Mouse (Mus musculus): ENCODE measurements around the gene Arhgap10.
"Not testable (repeated sequence)": the region's sequence is repeated elsewhere in the genome, so short reads cannot be mapped to it uniquely, and the experiment has no call there.

The Arhgap10 gene

GRCm38 (mm10) chr8:77343335-77343734 is 174.4 kb downstream of the Arhgap10 start:
- no peak for DNase-seq (ENCODE audit: low spot score)

DNA sequence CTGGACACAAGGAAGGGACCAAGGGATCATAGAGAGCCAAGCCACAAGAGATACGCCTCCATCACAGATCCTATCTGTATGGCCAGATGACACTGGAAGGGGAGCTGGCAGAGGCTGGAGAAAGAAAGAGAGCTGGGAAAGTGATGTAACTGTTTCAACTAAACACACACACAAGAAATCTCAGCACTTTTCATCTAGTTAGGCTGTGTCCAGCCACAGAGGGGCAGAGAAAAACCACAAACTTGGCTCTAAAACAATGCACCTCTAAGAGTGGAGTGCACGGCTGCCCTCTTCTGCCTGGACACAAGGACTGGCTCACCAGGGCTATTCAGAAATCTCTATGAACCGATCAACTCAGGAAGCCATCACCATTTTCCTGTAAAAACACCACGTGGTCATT is 175.6 kb downstream of the Arhgap10 start:
- DNase-seq (ENCODE audit: low spot score) = no peak

DNA sequence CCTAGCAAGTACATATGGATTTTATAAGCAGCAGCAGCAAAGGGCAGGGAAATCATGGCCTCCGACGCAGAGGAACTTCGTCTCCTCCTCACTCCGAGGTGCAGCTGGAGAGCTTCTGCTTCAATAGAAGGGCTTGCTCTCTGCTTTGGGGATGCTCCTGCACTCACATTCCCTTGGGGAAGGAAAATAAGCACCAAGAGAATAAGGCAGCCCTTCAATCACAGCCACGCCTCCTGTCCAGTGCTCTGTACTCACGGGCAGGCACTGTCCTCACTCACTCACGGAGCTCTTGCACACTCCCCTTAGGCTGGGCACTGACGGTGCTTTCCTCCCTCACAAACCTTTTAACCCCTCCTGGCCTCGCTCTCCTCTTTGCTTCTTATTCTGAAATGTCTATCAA is 176.4 kb downstream of the Arhgap10 start:
- no peak for DNase-seq (ENCODE audit: low spot score)

DNA sequence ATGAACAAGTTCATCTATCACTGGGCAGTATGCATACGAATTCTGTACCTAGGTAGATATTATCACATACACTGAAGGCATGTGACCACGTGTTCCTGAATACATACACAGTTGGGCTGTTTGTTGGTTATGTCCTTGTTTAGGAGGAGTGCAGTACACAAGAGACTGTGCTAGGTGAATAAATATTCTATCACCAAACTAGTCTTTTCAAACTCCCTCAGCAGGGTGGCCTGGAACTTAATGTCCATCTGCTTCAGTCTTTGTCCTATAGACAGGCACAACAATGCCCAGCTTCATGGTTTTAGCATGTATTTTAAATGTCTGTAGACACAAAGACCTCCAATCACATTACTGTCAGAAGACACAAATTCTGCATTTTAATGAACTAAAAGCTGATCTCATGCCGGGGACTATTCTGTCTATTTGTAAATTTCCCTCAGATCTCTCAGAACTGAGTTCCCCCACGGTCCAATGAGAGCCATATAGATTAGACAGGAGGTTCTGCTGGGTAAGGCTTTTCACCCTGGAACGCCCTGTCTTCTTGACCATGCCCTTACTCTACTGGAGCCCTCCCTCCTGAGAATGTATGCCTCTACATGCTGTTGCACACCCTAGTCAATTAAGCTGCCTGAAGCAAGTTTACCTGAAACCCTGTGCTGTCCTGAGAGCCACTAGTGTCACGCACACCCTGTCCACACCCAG is 177.6 kb downstream of the Arhgap10 start:
- no peak for DNase-seq (ENCODE audit: low spot score)

- DNase-seq (ENCODE audit: low spot score) = no peak
Measured at GRCm38 (mm10) chr8:77337272-77337671, 180.5 kb downstream of the Arhgap10 start.

GRCm38 (mm10) chr8:77331180-77331579 is 186.6 kb downstream of the Arhgap10 start:
- no peak for DNase-seq (ENCODE audit: low spot score)

DNA sequence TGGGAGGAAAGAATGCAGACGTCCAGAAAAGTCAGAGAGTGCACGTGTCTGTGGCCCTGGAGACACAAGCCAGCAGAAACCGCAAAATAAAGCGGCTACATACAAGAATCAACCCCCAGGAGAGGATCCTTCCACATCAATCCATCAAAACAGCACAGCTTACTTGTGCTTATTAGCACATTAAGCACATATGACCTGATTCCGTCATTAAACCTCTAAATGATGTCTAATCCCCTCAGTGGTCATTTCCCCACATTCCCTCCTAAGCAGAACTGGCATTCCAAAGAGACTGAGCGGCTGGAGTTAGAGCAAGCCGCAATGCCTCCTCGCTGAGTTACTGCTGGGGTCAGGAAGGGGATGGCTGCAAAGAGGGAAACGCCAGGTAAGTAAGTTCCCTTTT is 187.4 kb downstream of the Arhgap10 start:
- DNase-seq (ENCODE audit: low spot score) = no peak

DNA sequence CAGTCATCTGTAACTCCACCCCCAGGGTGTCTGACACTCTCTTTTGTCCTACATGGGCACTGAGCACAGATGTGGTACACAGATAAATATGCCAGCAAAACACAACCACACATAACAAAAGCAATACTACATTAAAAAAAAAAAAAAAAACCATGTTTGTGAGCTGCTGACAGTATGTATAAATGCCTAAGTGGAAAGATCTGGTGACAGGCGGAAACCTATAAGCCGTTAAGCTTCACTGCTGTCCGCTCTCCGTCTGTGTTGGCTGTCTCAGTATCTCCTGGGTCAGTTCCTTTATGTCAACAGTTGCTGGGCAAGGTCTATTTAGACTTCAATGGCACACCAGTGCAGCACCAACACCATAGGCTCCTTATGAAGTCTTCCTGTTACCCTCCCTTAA is 188.0 kb downstream of the Arhgap10 start:
- no peak for DNase-seq (ENCODE audit: low spot score)

GRCm38 (mm10) chr8:77328473-77328872 is 189.3 kb downstream of the Arhgap10 start:
- DNase-seq (ENCODE audit: low spot score) = no peak

GRCm38 (mm10) chr8:77327326-77327725 is 190.4 kb downstream of the Arhgap10 start:
- DNase-seq (ENCODE audit: low spot score) = no peak

- not testable (repeated sequence) for DNase-seq (ENCODE audit: low spot score)
Measured at GRCm38 (mm10) chr8:77322727-77323126, 195.0 kb downstream of the Arhgap10 start.

- no peak for DNase-seq (ENCODE audit: low spot score)
Measured at GRCm38 (mm10) chr8:77321901-77322300, 195.9 kb downstream of the Arhgap10 start.

DNA sequence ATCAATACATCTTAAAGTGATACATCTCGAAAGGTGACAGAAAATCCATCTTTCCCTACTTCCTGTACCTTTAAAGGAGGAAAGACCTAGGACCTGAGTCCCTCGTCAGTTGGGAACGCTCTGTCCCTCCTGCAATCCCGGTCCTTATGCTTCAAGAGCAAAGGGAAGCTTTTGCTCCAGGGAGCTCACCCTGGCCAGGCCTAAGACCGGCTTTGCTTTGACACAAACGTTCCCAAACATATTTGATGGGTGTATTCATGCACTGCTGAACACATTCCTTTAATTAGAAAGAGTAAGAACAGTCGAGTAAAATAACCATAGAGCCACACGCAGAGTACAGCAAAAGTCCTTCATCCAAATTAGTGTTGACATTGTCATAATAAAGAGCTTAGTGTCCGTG is 199.2 kb downstream of the Arhgap10 start:
- DNase-seq (ENCODE audit: low spot score) = no peak

DNA sequence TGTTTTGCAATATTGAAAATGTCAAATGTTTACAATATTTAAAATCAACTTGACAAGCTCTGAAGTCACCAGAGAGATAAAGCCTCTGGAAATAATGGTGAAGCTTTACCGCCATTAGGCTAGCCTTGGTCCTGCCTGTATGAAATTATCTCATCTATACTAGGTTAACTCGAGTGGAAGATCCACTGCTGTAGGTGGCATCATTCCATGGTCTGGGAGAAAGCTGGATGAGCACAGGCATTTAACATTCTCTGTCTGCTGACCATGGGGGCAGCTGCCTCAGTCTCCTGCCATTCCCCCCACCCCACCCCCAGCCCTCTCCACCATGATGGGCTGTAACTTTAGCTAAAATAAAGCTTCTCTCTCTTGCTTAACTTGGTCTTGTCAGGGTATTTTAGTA is 200.0 kb downstream of the Arhgap10 start:
- DNase-seq (ENCODE audit: low spot score) = no peak

DNA sequence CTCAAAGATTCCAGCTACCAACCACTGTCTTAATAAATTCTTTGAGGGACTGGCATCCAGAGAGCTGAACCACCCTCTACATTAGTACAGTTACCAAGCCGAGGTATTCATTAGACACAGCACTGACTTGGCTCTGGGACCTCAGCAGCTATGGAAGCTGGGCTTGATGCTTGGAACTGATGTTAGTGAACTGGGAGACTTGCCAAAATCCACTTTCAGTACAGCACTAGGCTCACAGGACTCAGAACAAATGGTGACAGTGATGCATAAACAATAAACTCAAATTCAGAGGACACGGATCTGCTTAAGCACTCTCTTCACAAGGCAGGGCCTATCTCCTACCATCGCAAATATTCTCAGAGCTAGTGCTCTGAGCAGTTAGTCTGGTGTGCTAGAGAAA is 204.8 kb downstream of the Arhgap10 start:
- DNase-seq (ENCODE audit: low spot score) = no peak

DNA sequence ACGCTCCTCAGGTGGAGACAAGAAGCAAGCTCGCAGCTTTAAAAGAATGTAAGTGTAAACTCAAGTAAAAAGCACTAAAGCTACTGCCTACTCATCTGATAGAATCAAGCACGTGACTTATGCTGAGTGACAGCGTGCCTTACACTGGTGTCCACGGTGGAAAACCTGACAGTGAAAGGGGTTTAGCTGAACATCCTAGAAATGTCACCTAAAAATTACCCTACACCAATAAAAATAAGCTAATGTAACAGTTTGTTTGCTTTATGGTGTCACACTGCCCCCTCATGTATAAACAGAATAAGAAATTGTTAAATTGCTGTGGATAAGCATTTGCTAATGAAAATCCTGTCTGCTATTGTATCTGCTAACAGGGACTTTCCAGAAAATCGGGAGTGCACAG is 206.0 kb downstream of the Arhgap10 start:
- DNase-seq (ENCODE audit: low spot score) = no peak

DNA sequence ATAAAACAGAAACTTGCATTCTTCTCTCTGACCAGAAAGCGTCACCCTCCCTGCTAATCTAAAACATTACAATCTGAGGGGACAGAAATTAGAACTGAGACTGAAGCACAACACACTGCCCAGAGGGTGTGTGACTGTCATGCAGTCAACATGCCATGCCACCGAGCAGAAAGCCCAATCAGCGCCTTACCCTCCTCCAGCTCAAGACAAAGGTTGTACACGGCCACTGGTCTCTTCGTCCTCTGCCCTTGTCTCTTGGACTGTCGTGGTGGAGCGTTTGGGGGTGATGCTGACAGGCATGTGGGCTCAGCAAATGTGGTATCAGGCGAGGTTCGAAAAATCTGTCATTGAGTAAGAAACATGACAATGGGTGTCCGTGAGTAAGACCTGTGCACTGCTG is 207.2 kb downstream of the Arhgap10 start:
- DNase-seq (ENCODE audit: low spot score) = no peak

DNA sequence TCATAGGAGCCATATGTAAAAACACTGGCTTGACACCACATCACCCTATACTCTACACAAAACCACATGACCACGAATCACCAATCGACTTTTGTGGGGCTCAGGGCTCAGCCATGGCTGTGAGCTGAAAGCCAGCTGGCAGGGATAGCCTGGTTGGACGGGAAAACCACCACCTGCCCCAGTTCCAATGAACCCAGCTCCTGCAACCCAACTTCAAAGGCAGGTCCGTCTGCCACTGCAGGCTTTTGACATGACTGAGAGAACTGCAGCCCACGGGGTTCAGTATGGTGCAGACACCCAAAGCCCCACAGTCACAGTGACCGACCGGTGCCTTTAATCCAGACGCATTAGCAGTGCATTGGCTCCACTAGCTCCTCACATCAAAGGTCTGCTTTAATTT is 207.7 kb downstream of the Arhgap10 start:
- DNase-seq (ENCODE audit: low spot score) = no peak

DNA sequence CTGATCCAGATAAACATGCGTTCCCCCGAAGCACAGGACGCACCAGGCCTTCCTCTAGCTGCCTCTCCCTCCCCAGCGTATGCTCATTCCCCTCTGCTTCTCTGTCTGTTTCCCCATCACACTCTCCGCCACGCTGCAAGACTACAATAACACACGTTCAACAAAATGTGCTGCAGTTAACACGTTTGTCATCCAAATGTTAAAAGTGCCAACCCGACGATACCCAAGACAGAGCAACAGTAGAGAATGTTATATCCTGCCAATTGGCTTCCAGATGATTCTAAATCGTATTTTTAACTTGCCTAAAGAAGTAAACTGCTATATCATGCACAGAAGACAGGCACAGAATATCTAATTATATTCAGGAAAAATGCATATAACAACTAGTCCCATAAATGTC is 223.2 kb downstream of the Arhgap10 start:
- DNase-seq (ENCODE audit: low spot score) = no peak

DNA sequence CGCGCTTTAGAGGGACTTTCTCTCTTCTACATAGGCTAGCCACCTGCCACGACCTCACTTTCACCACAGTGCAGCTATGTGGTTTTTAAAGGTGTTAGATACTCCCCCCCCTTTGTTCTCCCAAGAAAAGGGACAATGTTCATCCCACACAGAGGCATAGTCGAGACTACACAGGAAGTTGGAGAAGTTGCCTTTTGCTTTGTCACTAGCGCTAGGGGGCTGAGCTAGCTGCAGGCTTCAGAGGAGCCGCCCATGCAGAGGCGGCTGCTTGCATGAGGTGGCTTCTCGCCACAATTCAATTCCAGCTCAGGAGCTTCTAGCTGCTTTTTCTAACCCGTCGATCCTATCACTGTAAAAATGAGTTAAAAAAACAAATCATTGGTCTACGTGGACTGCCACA is 225.1 kb downstream of the Arhgap10 start:
- DNase-seq (ENCODE audit: low spot score) = no peak

DNA sequence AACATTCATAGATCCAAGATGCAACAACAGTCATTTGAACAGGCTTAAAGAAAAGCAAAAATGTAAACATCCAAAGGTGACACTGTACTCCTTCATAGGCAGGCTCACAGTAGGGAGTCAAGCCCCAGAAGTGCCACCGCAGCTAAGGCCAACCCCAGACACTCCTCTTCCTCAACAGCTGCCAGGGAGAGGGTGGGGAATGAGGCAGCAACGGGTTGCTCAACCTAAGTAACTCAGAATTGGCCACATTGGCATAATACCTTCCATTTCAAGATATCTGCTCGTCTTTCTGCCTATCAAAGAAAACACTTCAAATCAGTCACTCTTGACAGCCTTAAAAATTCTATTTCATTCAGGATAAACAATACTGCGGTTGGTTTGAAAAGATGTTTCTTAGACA is 225.6 kb downstream of the Arhgap10 start:
- no peak for DNase-seq (ENCODE audit: low spot score)

- no peak for DNase-seq (ENCODE audit: low spot score)
Measured at GRCm38 (mm10) chr8:77288492-77288891, 229.3 kb downstream of the Arhgap10 start.

DNA sequence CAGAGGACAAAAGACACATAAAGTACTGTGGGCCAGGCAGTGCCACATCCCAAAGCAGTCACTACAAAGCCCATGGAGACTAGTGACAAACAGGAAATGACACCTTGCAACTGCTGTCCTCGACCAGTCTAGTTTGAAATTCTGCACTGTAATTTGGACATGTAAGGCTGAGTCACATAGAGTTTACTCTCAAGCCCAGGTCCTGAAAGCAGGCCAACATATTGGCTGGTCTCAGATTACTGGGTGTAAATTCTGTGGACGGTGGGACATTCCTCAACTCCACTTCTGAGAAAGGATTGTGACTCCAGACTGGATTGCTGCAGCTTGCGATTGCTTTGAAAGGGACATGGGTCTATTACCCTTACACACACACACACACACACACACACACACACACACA is 229.7 kb downstream of the Arhgap10 start:
- DNase-seq (ENCODE audit: low spot score) = no peak

GRCm38 (mm10) chr8:77284473-77284872 is 233.3 kb downstream of the Arhgap10 start:
- no peak for DNase-seq (ENCODE audit: low spot score)

Data from ovary, adult 18-20 months (tissue).